Mouse (Mus musculus): ENCODE data around the gene Nans. TPM values are rescaled to one million over a fixed set of nuclear protein-coding genes. Genes with fewer than 3 reads are reported as not detected.

The Nans gene
- polyA plus RNA-seq, 2 experiments: 82.4 to 84.5 TPM

GRCm38 (mm10) chr4:46487348-46487747, 1.7 kb upstream of the Nans start:
- Histone ChIP-seq H3K9me3 (ENCODE audit: control insufficient read depth, low read length) (no peaks in the 10 kb centered on the region), H3K4me3 (replicated peaks; ENCODE audit: low read length) (no peak overlapping the region), H3K4me1 (ENCODE audit: control insufficient read depth, insufficient read depth, low read length) (peaks cover 5% of the 10 kb centered on the region), H3K9ac (ENCODE audit: low read depth, low read length, severe bottlenecking) (no peak overlapping the region), H3K27ac (replicated peaks; ENCODE audit: low read depth, low read length) (no peak overlapping the region), H3K27me3 (ENCODE audit: control insufficient read depth, insufficient read depth, low read length) (no peaks in the 10 kb centered on the region), H3K36me3 (ENCODE audit: control insufficient read depth, insufficient read depth, low read length) (0 out of 2 replicates have a peak, but pooled peaks cover 1% of the 10 kb centered on the region), H3K4me2 (replicated peaks; ENCODE audit: low read depth, low read length, severe bottlenecking) (no peak overlapping the region)
- no peak for ATAC-seq (ENCODE audit: low FRiP score, low read depth)
- no peak for TF ChIP-seq POLR2A (IDR thresholded peaks at IDR 0.05; ENCODE audit: borderline replicate concordance, extremely low read depth, insufficient read depth, insufficient read length)
- DNase-seq (ENCODE audit: low spot score): no peak
- 96% methylated on average over 5 of the region's 5 CpGs for WGBS

- peaks cover 46% of the 10 kb centered on the region for H3K36me3 ChIP-seq (ENCODE audit: control insufficient read depth, insufficient read depth, low read length)
- 89% methylated on average over 6 of the region's 6 CpGs for WGBS
- H3K4me2 ChIP-seq (replicated peaks; ENCODE audit: low read depth, low read length, severe bottlenecking): no peak overlapping the region
- ATAC-seq (ENCODE audit: low FRiP score, low read depth) (no peak), DNase-seq (ENCODE audit: low spot score) (no peak)
- peaks cover 5% of the 10 kb centered on the region for H3K4me1 ChIP-seq (ENCODE audit: control insufficient read depth, insufficient read depth, low read length)
- no peak overlapping the region for H3K9ac ChIP-seq (ENCODE audit: low read depth, low read length, severe bottlenecking)
- TF ChIP-seq POLR2A (IDR thresholded peaks at IDR 0.05; ENCODE audit: borderline replicate concordance, extremely low read depth, insufficient read depth, insufficient read length): no peak
- no peaks in the 10 kb centered on the region for H3K27me3 ChIP-seq (ENCODE audit: control insufficient read depth, insufficient read depth, low read length)
- H3K27ac ChIP-seq (replicated peaks; ENCODE audit: low read depth, low read length): no peak overlapping the region
- no peak overlapping the region for H3K4me3 ChIP-seq (replicated peaks; ENCODE audit: low read length)
- no peaks in the 10 kb centered on the region for H3K9me3 ChIP-seq (ENCODE audit: control insufficient read depth, low read length)
Observed at GRCm38 (mm10) chr4:46493071-46493470, 4.0 kb downstream of the Nans start.

- Histone ChIP-seq H3K4me3 (replicated peaks; ENCODE audit: low read length) (no peak overlapping the region), H3K9me3 (ENCODE audit: control insufficient read depth, low read length) (no peaks in the 10 kb centered on the region), H3K27ac (replicated peaks; ENCODE audit: low read depth, low read length) (no peak overlapping the region), H3K36me3 (ENCODE audit: control insufficient read depth, insufficient read depth, low read length) (peaks cover 64% of the 10 kb centered on the region), H3K27me3 (ENCODE audit: control insufficient read depth, insufficient read depth, low read length) (no peaks in the 10 kb centered on the region), H3K9ac (ENCODE audit: low read depth, low read length, severe bottlenecking) (no peak overlapping the region), H3K4me1 (ENCODE audit: control insufficient read depth, insufficient read depth, low read length) (no peaks in the 10 kb centered on the region), H3K4me2 (replicated peaks; ENCODE audit: low read depth, low read length, severe bottlenecking) (no peak overlapping the region)
- TF ChIP-seq POLR2A (IDR thresholded peaks at IDR 0.05; ENCODE audit: borderline replicate concordance, extremely low read depth, insufficient read depth, insufficient read length): no peak
- DNase-seq (ENCODE audit: low spot score): no peak
- ATAC-seq (ENCODE audit: low FRiP score, low read depth): no peak
- 82% methylated on average over 12 of the region's 12 CpGs for whole genome bisulfite sequencing
Observed at GRCm38 (mm10) chr4:46495543-46495942, 6.5 kb downstream of the Nans start.

DNA sequence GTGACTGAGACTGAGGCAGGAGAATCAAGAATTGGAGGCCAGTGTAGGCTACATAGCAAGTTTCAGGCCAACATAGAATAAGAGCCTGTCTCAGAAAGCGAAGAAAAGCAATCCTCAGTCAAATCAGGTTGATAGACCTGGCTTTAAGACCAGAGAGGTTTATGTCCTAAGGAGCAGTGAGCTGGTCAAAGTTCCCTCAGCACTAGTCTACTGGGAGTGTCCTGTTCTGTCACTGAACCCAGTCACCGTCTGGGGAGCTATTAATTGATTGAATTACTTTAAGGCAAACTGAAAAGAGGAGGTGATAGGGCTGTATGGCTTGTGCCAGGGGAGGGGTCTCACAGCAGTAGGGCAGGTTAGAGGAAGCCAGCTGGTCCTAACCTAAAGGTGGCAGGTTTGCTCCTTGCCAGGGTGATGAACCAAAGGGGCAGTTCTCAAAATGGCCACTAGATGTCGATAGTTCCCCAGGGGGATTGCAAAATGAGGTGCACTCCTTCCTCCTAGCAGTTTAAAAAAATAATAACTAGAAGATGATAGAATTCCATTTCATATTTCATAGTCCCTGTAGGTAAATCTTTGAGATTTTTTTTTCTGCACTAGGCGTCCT, 8.3 kb downstream of the Nans start:
- WGBS: 40% methylated on average over 4 of the region's 4 CpGs
- peak; percentile 44 for DNase-seq (ENCODE audit: low spot score)
- Histone ChIP-seq H3K9me3 (ENCODE audit: control insufficient read depth, low read length) (no peaks in the 10 kb centered on the region), H3K4me2 (replicated peaks; ENCODE audit: low read depth, low read length, severe bottlenecking) (no peak overlapping the region), H3K9ac (ENCODE audit: low read depth, low read length, severe bottlenecking) (no peak overlapping the region), H3K27me3 (ENCODE audit: control insufficient read depth, insufficient read depth, low read length) (no peaks in the 10 kb centered on the region), H3K4me1 (ENCODE audit: control insufficient read depth, insufficient read depth, low read length) (no peaks in the 10 kb centered on the region), H3K36me3 (ENCODE audit: control insufficient read depth, insufficient read depth, low read length) (peaks cover 80% of the 10 kb centered on the region), H3K27ac (replicated peaks; ENCODE audit: low read depth, low read length) (no peak overlapping the region), H3K4me3 (replicated peaks; ENCODE audit: low read length) (no peak overlapping the region)
- no peak for TF ChIP-seq POLR2A (IDR thresholded peaks at IDR 0.05; ENCODE audit: borderline replicate concordance, extremely low read depth, insufficient read depth, insufficient read length)
- no peak for ATAC-seq (ENCODE audit: low FRiP score, low read depth)

DNA sequence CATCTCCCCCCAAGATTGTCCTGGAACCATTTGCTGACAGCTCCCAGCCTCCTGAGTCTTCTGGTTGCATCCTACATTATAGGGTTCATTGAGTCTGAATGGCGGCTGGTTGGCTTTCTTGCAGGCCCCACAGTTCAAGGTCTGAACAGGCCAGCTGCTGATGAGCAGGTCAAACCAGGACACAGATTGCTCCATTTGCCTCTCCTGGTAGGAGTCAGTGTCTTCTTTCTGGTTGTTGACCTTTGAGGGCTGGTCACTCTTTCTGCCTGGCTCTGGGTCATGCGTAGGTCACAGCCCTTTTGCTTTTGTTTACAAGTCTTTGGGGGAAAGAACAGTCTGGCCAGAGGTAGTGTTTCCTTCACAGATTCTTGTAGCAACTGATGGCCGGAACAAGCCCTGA, 9.5 kb downstream of the Nans start:
- Histone ChIP-seq H3K9me3 (ENCODE audit: control insufficient read depth, low read length) (no peaks in the 10 kb centered on the region), H3K4me3 (replicated peaks; ENCODE audit: low read length) (no peak overlapping the region), H3K4me2 (replicated peaks; ENCODE audit: low read depth, low read length, severe bottlenecking) (no peak overlapping the region), H3K4me1 (ENCODE audit: control insufficient read depth, insufficient read depth, low read length) (no peaks in the 10 kb centered on the region), H3K27me3 (ENCODE audit: control insufficient read depth, insufficient read depth, low read length) (no peaks in the 10 kb centered on the region), H3K9ac (ENCODE audit: low read depth, low read length, severe bottlenecking) (no peak overlapping the region), H3K27ac (replicated peaks; ENCODE audit: low read depth, low read length) (no peak overlapping the region), H3K36me3 (ENCODE audit: control insufficient read depth, insufficient read depth, low read length) (peaks cover 79% of the 10 kb centered on the region)
- DNase-seq (ENCODE audit: low spot score) (no peak), ATAC-seq (ENCODE audit: low FRiP score, low read depth) (no peak)
- 78% methylated on average over 3 of the region's 3 CpGs for WGBS
- no peak for TF ChIP-seq POLR2A (IDR thresholded peaks at IDR 0.05; ENCODE audit: borderline replicate concordance, extremely low read depth, insufficient read depth, insufficient read length)

All from limb, embryonic 14.5 days (tissue).